Mouse (Mus musculus) lung, adult 2 months (tissue): Measurements from ENCODE around the gene Spi1. TPM values are rescaled to one million over a fixed set of nuclear protein-coding genes. Genes with fewer than 3 reads are reported as not detected.

ENCODE experiments used
- DNase-seq: peaks from one replicate; pipeline ENCODE4 v3.0.0; 2022
- H3K4me1 ChIP-seq: fragments of 200-500 bp; 2 replicates; pipeline ENCODE4 v1.6.1; 2011; ENCODE audit warnings: low read length; ENCODE audit not compliant: control insufficient read depth, insufficient read depth
- H3K4me3 ChIP-seq: fragments of 200-500 bp; replicated peaks from 2 replicates; pipeline ENCODE3; 2011; ENCODE audit warnings: low read depth, mild to moderate bottlenecking, control low read depth, low read length; ENCODE audit errors: extremely low read depth
- CTCF ChIP-seq: fragments of 200-500 bp; IDR thresholded peaks from 2 replicates; pipeline ENCODE4 v1.5.1; 2011; ENCODE audit warnings: mild to moderate bottlenecking, low read length, control low read depth; ENCODE audit not compliant: insufficient read depth
- POLR2A ChIP-seq: fragments of 200-500 bp; IDR thresholded peaks from 2 replicates; pipeline ENCODE4 v1.6.1; 2011; ENCODE audit warnings: low read depth, mild to moderate bottlenecking, control low read depth, low read length, borderline replicate concordance; ENCODE audit errors: extremely low read depth
- WGBS: fragments of 180-500 bp; shearing (Covaris S2); methylation state at CpG from one replicate; pipeline ENCODE4 v1.1.7; 2018; 5-methylcytosine and 5-hydroxymethylcytosine counted together
- polyA plus RNA-seq: library from polyadenylated mRNA; depleted of rRNA; stranded (reverse); fragments of >200 nt; gene quantifications from 2 replicates; pipeline ENCODE4 v1.2.3, GENCODE M21; 2012

The Spi1 gene
- polyA plus RNA-seq, 1 experiment, result 70.7 TPM

DNA sequence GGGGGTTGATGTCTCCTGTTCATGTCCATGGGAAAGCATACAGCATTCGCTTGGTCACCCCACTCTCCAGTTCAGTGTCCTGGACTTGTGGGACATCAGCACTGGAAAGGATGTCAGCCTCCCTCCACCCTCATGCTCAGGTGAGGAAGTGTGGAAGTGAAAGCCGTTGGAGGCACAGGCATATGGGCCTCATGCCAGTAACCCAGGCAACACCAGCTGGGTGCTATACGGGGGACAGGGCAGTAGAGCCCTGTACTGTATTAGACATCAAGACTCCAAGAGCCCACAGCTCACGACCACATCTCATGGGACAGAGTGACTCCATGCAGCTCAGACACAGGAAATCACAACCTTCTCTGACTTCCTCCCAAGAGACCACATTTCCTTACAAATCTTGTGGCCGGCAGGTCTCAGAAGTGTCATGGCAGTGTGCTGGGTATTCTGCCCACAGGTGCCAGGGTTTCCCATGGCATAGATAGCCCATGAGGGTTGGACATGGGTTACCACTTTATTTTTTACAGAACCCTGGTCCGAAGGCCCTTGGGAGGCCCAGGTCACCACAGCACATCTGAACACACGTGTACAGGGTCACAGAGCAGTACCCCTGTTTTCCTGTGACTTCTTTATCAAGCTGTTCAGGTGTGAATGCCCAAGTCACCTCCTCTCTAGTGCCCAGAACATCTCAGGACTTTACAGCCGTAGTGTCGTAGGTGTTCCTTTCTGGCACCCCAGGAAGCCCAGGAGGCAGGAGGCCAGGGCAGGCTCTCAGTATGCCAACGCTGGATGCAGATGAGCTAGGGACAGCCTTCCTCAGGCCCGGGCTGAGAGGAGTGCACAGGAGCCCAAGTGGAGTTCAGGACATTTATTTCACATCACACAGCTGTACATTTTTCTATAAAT is 54.6 kb downstream of the Spi1 start:
- 61% methylated on average over 11 of the region's 11 CpGs for WGBS
- DNase-seq, result no peak
- H3K4me1 ChIP-seq, result no peaks in the 10 kb centered on the region
- TF ChIP-seq CTCF, result no peak
- TF ChIP-seq POLR2A, result no peak
- H3K4me3 ChIP-seq, result no peak overlapping the region

DNA sequence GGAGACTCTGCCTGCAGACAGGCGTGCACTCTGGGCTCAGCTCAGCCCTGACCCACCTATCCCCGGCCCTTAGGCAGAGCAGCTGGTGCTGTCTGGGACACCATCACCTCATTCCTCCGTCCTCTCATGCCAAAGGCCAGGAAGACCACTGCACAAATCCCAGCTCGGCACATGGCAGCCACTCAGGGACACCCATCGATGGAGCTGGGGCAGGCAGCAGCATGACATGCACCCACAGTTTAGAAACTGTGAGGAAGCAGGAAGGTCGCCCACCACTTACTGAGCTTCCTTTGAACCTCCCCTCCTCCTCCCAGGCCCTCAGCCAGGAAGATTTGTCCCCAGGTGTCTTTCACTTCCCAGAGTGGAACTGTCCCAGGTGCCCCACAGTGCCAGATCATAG is 55.3 kb downstream of the Spi1 start:
- TF ChIP-seq POLR2A, result no peak
- no peak for TF ChIP-seq CTCF
- Histone ChIP-seq H3K4me1 (no peaks in the 10 kb centered on the region), H3K4me3 (no peak overlapping the region)
- WGBS, result 77% methylated on average over 6 of the region's 6 CpGs
- no peak for DNase-seq

DNA sequence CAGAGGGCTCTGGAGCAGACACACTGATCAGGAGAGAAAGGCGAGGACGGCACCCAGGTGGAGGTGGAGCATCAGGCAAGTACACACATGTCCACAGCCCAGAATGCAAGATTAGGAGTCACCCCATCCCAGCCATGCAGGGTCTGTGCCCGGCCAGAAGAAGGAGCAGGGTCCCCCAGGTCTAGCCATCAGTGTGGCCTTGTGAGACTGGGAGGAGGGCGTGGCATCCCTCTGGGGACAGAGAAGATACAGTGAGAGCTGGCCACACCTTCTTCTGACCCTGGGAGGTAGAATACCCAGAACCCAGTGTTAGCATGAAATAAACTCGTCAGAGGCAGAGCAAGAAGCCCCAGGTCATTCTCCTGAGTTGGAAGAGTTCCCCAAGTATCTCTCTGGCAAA is 57.1 kb downstream of the Spi1 start:
- TF ChIP-seq POLR2A, result no peak
- no peak for TF ChIP-seq CTCF
- no peak for DNase-seq
- 73% methylated on average over 5 of the region's 5 CpGs for WGBS
- no peaks in the 10 kb centered on the region for H3K4me1 ChIP-seq
- no peak overlapping the region for H3K4me3 ChIP-seq

DNA sequence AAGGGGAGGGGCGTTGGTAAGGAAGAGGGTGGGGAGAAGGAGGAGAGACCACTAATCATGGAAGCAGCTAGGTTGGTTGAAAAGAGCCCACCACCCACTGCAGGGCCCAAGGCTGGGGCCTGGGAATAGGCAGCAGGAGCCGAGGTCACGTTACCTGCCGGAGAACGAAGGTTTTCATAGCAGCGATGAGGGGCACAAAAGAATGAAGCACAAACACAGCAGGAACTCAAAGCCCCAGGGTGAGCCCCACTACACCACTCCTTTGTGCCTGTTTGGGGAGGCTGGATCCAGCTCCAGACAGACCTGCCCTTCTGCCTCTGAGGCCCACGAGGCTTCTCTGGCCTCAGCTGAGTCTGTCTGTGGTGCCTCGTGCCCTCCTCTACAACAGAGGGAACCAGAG is 57.6 kb downstream of the Spi1 start:
- Histone ChIP-seq H3K4me3 (no peak overlapping the region), H3K4me1 (no peaks in the 10 kb centered on the region)
- DNase-seq, result no peak
- TF ChIP-seq POLR2A (no peak), CTCF (no peak)
- WGBS, result 84% methylated on average over 8 of the region's 8 CpGs

DNA sequence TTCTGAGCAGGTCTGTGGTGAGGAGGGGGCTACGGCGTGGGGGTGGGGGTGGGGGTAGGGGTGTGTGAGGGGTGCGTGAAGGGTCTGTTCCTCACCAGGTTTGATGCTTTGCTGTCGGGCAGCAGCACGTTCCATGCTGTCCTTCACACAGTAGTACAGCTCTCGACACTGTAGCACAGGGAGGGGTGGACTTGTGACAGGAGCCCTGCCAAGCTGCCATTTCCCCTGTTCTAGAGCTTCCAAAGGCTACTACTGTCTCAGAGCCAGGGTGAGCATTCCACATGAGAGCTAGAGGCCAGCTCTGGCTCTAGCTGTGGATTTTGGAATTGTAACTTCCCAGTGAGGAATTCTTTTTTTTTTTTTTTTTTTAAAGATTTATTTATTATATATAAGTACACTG is 60.7 kb downstream of the Spi1 start:
- DNase-seq, result no peak
- no peak for TF ChIP-seq CTCF
- no peak for TF ChIP-seq POLR2A
- WGBS, result 78% methylated on average over 6 of the region's 6 CpGs
- Histone ChIP-seq H3K4me1 (no peaks in the 10 kb centered on the region), H3K4me3 (no peak overlapping the region)

DNA sequence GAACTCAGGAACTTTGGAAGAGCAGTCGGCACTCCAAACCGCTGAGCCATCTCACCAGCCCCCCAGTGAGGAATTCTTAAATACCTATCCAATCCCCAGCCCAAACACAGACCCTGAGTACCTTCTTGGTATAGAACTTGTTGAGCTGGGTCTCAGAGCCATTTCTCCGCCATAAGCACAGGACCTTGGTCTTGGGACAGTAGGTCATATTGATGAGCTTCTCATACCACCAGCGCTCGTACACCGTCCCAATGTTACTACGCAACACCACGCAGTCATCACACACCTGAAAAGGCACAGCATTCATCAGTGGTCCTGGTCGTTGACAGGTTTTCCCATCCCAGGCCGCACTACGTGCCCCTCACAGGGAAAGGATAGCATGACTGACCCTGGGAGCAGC is 61.2 kb downstream of the Spi1 start:
- H3K4me3 ChIP-seq, result no peak overlapping the region
- no peak for TF ChIP-seq POLR2A
- no peak for TF ChIP-seq CTCF
- 96% methylated on average over 11 of the region's 11 CpGs for WGBS
- DNase-seq, result no peak
- H3K4me1 ChIP-seq, result no peaks in the 10 kb centered on the region

DNA sequence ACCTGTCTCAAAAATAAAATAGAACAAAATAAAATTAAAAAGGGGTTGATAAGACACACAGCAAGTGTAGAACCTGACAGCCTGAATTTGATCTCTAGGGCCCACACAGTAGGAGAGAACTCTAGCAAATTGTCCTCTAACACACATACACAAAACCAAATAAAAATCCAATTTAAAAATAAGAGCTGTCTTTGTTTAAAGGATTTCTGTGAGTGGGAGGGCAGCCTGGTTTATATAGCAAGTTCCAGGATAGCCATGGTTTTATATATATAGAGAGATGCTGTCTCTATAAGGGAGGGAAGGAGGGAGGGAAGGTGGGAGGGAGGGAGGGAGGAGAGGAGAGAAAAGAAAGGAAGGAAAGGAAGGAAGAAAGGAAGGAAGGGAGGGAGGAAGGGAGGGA is 65.9 kb downstream of the Spi1 start:
- TF ChIP-seq CTCF (no peak), POLR2A (no peak)
- Histone ChIP-seq H3K4me1 (no peaks in the 10 kb centered on the region), H3K4me3 (no peak overlapping the region)
- DNase-seq, result no peak

DNA sequence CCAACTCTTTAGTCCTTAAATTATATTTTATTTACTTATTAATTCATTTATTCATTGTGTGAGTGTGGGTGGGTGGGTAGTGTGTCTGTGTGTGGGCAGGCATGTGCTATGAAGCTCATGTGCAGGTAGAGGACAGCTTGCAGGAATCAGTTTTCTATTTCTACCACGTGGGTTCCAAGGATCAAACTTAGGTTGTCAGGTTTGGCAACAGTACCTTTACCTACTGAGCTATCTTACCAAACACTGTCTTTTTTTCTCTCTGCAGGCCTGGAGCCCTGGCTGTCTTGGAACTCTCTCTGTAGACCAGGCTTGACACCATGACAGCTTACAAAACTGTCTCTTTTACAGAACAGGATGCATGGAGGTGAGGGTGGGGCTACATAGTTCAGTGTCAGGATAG is 69.1 kb downstream of the Spi1 start:
- Histone ChIP-seq H3K4me1 (no peaks in the 10 kb centered on the region), H3K4me3 (no peak overlapping the region)
- TF ChIP-seq POLR2A (no peak), CTCF (no peak)
- WGBS, result 66% methylated on average over 1 of the region's 1 CpGs
- DNase-seq, result no peak

DNA sequence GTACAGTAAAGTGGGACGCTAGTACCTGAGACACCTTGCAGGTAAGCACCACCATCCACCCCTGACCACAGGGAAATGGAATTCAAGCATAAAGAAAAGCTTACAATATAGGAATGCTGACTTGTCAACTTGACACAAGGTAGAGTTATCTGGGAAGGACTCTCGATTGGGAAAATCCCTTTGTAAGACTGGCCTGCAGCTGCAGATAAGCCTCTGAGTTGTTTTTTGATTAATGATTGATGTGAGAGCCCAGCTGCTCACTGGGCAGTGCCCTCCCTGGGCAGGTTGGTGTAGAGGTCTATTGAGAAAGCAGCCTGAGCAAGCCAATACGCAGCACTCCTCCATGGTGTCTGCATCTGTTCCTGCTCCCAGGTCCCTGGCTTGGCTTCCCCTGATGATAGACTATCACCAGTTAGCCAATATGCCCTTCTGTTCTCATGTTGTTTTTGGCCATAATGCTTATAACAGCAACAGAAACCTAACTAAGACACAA is 70.7 kb downstream of the Spi1 start:
- WGBS, result 62% methylated on average over 3 of the region's 3 CpGs
- TF ChIP-seq POLR2A (no peak), CTCF (no peak)
- Histone ChIP-seq H3K4me3 (no peak overlapping the region), H3K4me1 (no peaks in the 10 kb centered on the region)
- DNase-seq, result no peak

DNA sequence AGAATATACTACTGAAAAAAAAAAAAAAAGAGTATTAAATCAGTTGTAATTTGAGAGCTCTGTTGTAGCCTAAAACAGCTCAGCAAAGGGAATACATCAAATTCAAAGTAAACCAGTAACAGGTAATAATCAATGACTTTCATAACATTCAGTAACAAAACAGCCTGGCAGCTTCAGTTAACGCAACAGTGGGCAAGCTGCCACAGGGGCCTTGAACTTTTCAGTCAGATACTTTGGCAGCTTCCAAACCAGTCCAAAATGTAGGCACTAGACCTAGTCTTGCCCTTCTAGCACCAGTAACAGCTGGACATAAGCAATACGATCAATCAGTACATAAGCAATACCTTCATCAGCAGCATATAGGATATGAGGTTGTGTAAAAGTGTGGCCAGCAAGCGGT is 71.9 kb downstream of the Spi1 start:
- no peak for DNase-seq
- TF ChIP-seq CTCF (no peak), POLR2A (no peak)
- WGBS, result 89% methylated on average over 3 of the region's 3 CpGs
- no peak overlapping the region for H3K4me3 ChIP-seq
- H3K4me1 ChIP-seq, result no peaks in the 10 kb centered on the region
